Mouse (Mus musculus) myocyte (in vitro differentiated cells): ENCODE data around the gene Snw1.

Experiments
- CEBPB ChIP-seq: IDR thresholded peaks from 2 replicates; pipeline ENCODE4 v1.6.1; 2011; ENCODE audit warnings: mild to moderate bottlenecking, moderate library complexity; ENCODE audit not compliant: poor library complexity, insufficient read depth, severe bottlenecking
- E2F4 ChIP-seq: IDR thresholded peaks from one replicate; pipeline ENCODE4 v1.6.1; 2011; ENCODE audit warnings: mild to moderate bottlenecking, control low read depth, moderate library complexity; ENCODE audit not compliant: insufficient read depth
- MAX ChIP-seq: IDR thresholded peaks from one replicate; pipeline ENCODE4 v1.6.1; 2011; ENCODE audit warnings: low read depth, mild to moderate bottlenecking, control low read depth
- MYOD1 ChIP-seq, 3 experiments: IDR thresholded peaks; one replicate each; pipeline ENCODE4 v1.6.1; 2011; ENCODE audit warnings: control low read depth in 2 of 3, low read depth in 2 of 3, mild to moderate bottlenecking in 2 of 3, moderate library complexity in 1 of 3; ENCODE audit not compliant: insufficient read length in 2 of 3, control insufficient read depth in 1 of 3
- POLR2A ChIP-seq: IDR thresholded peaks from one replicate; pipeline ENCODE4 v1.6.1; 2011; ENCODE audit warnings: low read depth, mild to moderate bottlenecking, control low read depth, moderate library complexity; ENCODE audit not compliant: insufficient read length
- POLR2AphosphoS2 ChIP-seq: IDR thresholded peaks from one replicate; pipeline ENCODE4 v1.6.1; 2011; ENCODE audit warnings: low read depth, control low read depth; ENCODE audit not compliant: insufficient read length
- SRF ChIP-seq: IDR thresholded peaks from one replicate; pipeline ENCODE4 v1.6.1; 2011; ENCODE audit warnings: low read depth; ENCODE audit not compliant: control insufficient read depth, insufficient read length
- TCF12 ChIP-seq: IDR thresholded peaks from one replicate; pipeline ENCODE4 v1.6.1; 2011; ENCODE audit warnings: mild to moderate bottlenecking, control low read depth; ENCODE audit not compliant: poor library complexity, insufficient read depth, severe bottlenecking
- TCF3 ChIP-seq: IDR thresholded peaks from one replicate; pipeline ENCODE4 v1.6.1; 2011; ENCODE audit warnings: low read depth, control low read depth; ENCODE audit not compliant: insufficient read length
- USF1 ChIP-seq: IDR thresholded peaks from one replicate; pipeline ENCODE4 v1.6.1; 2011; ENCODE audit warnings: low read depth, mild to moderate bottlenecking, control low read depth, moderate library complexity

DNA sequence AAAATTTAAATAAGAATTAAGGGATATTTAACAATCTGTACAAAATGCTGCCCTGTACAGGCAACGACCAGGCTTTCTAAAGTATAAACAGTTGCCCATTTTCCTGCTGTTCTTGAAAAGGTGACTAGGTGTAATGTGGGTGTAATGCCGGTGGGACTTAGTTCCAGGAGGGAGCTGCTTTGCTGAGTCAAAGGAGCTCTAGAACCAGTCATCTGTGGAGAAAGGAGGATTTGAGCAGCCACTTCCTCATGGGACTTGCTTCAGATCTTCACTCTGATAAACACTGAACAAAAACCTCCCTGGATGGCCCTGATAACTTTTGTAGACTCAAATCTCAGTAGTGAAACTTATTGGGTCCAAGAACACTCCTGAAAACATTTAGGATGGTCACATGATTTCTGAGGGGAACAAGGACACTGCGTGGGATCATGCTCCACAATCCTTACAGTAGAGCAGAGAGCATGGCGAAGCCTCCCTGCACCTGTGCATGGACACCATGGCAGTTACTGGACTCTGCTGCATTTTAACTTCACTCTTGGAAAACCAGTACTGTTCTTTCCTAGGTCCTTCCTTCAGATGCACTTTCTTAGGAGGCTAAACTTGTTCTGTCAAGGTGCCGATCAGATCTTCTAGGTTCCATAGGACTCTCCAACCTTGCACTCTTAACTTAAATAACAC, 45.6 kb downstream of the Snw1 start:
- TF ChIP-seq TCF3 (no peak), POLR2A (no peak), MAX (no peak), TCF12 (no peak), USF1 (no peak), POLR2AphosphoS2 (peak; percentile 49), SRF (no peak), E2F4 (no peak), CEBPB (no peak), MYOD1 (IDR thresholded peaks at IDR 0.05; ENCODE audit: control insufficient read depth in 1 of 3, insufficient read length in 2 of 3, low read depth in 2 of 3) (no peak)
